Mouse (Mus musculus) naive thymus-derived CD4-positive, alpha-beta T cell, adult 2 months (primary cell): ENCODE data around the gene Gm47985.

Experiments
- DNase-seq: peaks from one replicate; pipeline ENCODE4 v3.0.0-alpha.2; 2011; ENCODE audit warnings: low read depth

The Gm47985 gene

DNA sequence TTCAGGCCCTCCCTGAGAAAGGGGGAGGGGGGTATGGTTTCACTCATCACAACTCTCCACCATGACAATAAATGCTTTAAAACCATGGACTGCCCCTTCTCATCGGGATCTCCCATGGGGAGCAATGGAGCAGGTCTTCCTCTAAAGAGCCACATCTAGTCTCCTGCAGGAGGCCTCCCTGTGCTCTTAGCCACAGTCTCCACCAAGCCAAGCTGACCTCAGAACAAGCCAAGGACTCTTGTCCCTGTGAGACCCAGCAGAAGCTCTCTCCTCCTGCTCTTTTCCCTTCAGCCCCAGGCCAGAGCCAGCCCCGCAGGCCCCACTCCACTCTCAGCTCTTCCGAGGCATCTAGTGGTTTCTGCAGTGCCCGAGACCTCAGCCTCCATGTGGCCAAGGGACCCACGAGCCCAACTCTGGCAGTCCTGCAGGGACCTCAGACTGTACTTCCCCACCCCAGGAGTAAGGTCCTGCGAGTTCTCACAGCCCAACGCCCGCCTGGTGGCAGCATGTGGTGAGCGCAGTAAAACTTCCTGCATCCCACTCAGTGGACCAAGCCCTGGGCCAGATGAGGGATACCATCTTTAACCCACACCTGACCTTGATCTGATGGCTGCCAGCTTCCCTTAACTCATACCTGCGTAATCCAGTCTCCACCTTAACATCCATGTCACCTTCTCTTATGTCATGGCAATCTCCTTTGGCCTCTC lies 40.4 kb downstream of the Gm47985 start:
- no peak for DNase-seq

DNA sequence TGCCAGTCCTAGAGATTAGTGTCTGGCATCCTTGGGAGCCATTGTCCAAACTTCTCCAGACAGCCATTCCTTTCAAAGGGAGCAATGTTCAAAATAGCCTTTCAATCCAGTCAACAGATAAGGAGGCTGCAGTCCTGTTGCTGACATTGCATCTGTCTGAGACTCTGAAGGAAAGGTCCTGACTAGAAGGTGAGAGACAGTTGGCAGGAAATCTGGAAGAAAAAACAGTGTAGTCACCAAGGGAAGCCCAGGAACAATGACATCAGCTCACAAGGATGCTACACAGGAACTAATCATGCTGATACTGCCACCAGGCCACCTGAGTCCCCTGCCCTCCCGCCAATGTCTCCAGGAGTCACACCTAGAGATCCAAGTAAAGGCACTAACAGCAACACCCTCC lies 41.0 kb downstream of the Gm47985 start:
- DNase-seq = no peak

- no peak for DNase-seq
Observed at GRCm38 (mm10) chr1:151224536-151224935, 42.2 kb downstream of the Gm47985 start.

DNA sequence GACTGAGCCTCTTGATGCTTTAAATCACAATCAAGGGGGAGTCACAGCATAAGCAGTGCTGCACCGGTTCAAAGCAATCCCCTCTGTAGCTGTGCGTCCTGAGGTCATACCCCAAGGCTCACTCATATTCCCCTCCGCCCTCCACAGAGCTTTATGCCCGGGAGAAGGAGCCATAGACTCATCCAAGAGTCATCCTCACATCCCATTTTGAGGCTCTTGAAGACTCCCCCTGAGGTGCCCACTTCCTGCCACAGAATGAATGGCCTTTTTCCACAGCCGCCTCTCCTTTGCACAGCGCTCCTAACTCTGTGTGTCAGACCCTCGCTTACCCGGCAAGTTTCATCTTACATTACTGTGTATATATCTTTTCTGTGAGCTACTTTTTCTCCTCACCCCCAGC lies 45.2 kb downstream of the Gm47985 start:
- DNase-seq = no peak

GRCm38 (mm10) chr1:151228320-151228989 lies 46.1 kb downstream of the Gm47985 start:
- DNase-seq = no peak

DNA sequence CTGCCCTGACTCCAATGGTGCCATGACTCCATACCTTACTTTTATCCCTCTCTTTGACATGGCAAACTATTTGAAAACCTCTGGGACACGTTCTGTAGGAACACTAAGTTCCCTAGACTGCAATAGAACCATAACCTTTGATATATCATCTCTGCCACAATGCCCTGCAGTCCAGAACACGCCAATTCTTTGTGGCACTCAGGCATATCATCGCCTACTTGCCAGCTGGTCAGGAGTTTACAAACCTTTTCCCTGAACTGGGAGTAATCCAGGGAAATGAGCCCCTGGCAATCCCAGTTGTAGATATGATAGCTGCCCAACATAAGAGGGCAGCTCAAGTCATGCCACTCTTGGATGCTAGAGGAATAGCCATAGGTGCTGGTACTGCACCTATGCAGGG lies 50.0 kb downstream of the Gm47985 start:
- no peak for DNase-seq

DNA sequence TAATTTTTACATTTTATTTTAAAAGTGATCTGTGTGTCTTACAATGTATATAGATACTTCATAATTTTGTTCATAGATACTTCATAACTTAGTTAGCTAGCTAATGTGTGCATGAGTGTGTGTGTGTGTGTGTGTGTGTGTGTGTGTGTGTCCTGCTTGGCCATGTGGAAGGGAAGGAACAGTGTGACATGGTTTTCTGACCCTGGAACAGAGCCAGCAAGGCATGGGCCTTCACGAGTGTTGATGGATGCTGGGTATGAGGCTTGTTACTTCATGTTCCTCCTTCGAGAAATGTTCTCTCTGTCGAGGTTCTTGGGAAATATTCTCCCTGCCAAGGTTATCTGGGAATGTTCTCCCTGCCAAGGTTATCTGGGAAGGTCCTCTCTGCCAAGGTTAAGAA lies 51.4 kb downstream of the Gm47985 start:
- no peak for DNase-seq
